Mouse (Mus musculus) CH12.LX (cell line): ENCODE measurements around the gene Yif1a. TPM values are rescaled to one million over a fixed set of nuclear protein-coding genes. Genes with fewer than 3 reads are reported as not detected.

Experiments
- DNase-seq: peaks from one replicate; pipeline ENCODE4 v3.0.0-alpha.2; 2013; ENCODE audit errors: extremely low read depth
- H3K27ac ChIP-seq: 2 replicates; pipeline ENCODE4 v1.5.1; 2012; ENCODE audit warnings: low read depth, mild to moderate bottlenecking, control low read depth, moderate library complexity; ENCODE audit not compliant: insufficient read depth
- H3K27me3 ChIP-seq: replicated peaks from 2 replicates; pipeline ENCODE3; 2012; ENCODE audit warnings: inconsistent platforms
- H3K36me3 ChIP-seq, 2 experiments: replicated peaks in 1 of 2; 2 replicates each; pipeline versions ENCODE3 to v1.6.1; 2012; ENCODE audit warnings: inconsistent platforms in 1 of 2, low read length in 1 of 2, mild to moderate bottlenecking in 1 of 2, mixed read lengths in 1 of 2, moderate library complexity in 1 of 2; ENCODE audit not compliant: control insufficient read depth in 1 of 2, insufficient read depth in 1 of 2
- H3K4me1 ChIP-seq, 2 experiments: 2 replicates each; pipeline ENCODE4 v1.6.1; 2012; ENCODE audit warnings: inconsistent platforms in 1 of 2, moderate library complexity in 1 of 2; ENCODE audit not compliant: insufficient read depth in 2 of 2, control insufficient read depth in 1 of 2
- H3K4me2 ChIP-seq: 2 replicates; pipeline ENCODE4 v1.6.1; 2012; ENCODE audit warnings: low read depth, mild to moderate bottlenecking, control low read depth; ENCODE audit not compliant: poor library complexity, insufficient read depth, severe bottlenecking
- H3K4me3 ChIP-seq, 3 experiments: fragments of 150-350 bp in 1 of 3; sonication (generic) in 1 of 3; replicated peaks in 1 of 3; 2 replicates each; pipeline versions ENCODE3 to v1.5.1; 2011 to 2012; ENCODE audit warnings: low read depth in 2 of 3, low read length in 2 of 3, mild to moderate bottlenecking in 2 of 3, moderate library complexity in 2 of 3, control low read depth in 1 of 3, improper control_type of control experiment in 1 of 3, inconsistent platforms in 1 of 3, mixed read lengths in 1 of 3; ENCODE audit not compliant: poor library complexity in 1 of 3
- H3K79me2 ChIP-seq: replicated peaks from 2 replicates; pipeline ENCODE4 v1.6.1; 2012; ENCODE audit warnings: mild to moderate bottlenecking, moderate library complexity; ENCODE audit not compliant: control insufficient read depth, poor library complexity, insufficient read depth, severe bottlenecking; ENCODE audit errors: extremely low read depth
- H3K9ac ChIP-seq: 2 replicates; pipeline ENCODE4 v1.6.1; 2012; ENCODE audit warnings: low read depth, mild to moderate bottlenecking, control low read depth, moderate library complexity; ENCODE audit not compliant: insufficient read depth
- H3K9me3 ChIP-seq: replicated peaks from 2 replicates; pipeline ENCODE3; 2012; ENCODE audit warnings: low read length, inconsistent platforms, mixed read lengths
- BHLHE40 ChIP-seq: IDR thresholded peaks from 2 replicates; pipeline ENCODE4 v1.6.1; 2011; ENCODE audit warnings: mild to moderate bottlenecking, low read depth, low read length, improper control_type of control experiment
- CHD1 ChIP-seq: IDR thresholded peaks from 2 replicates; pipeline ENCODE4 v1.6.1; 2012; ENCODE audit warnings: low read depth, low read length, improper control_type of control experiment, inconsistent platforms
- CHD2 ChIP-seq: IDR thresholded peaks from 2 replicates; pipeline ENCODE4 v1.6.1; 2011; ENCODE audit warnings: low read length, improper control_type of control experiment
- CTCF ChIP-seq, 2 experiments: IDR thresholded peaks in 1 of 2; conservative IDR thresholded peaks in 1 of 2; 2 replicates each; pipeline ENCODE4 v1.5.1; 2011 to 2012; ENCODE audit warnings: low read depth in 2 of 2, low read length in 2 of 2, improper control_type of control experiment in 1 of 2, inconsistent platforms in 1 of 2, mild to moderate bottlenecking in 1 of 2, moderate library complexity in 1 of 2
- E2F4 ChIP-seq: IDR thresholded peaks from 2 replicates; pipeline ENCODE4 v1.6.1; 2011; ENCODE audit warnings: low read depth, low read length, improper control_type of control experiment; ENCODE audit not compliant: insufficient replicate concordance
- ELF1 ChIP-seq: IDR thresholded peaks from 2 replicates; pipeline ENCODE4 v1.6.1; 2014; ENCODE audit warnings: low read depth, mild to moderate bottlenecking, inconsistent platforms, low read length, improper control_type of control experiment
- EP300 ChIP-seq: IDR thresholded peaks from 2 replicates; pipeline ENCODE4 v1.6.1; 2011; ENCODE audit warnings: low read length, improper control_type of control experiment
- GABPA ChIP-seq: IDR thresholded peaks from 2 replicates; pipeline ENCODE4 v1.6.1; 2012; ENCODE audit warnings: low read depth, low read length, improper control_type of control experiment, inconsistent platforms; ENCODE audit not compliant: insufficient replicate concordance
- IRF4 ChIP-seq: IDR thresholded peaks from 2 replicates; pipeline ENCODE4 v1.6.1; 2014; ENCODE audit warnings: low read depth, mild to moderate bottlenecking, inconsistent platforms, low read length, improper control_type of control experiment
- JUN ChIP-seq: IDR thresholded peaks from 2 replicates; pipeline ENCODE4 v1.6.1; 2011; ENCODE audit warnings: low read depth, mild to moderate bottlenecking, low read length, improper control_type of control experiment, moderate library complexity; ENCODE audit not compliant: insufficient read depth
- MAFK ChIP-seq: IDR thresholded peaks from 2 replicates; pipeline ENCODE4 v1.6.1; 2011; ENCODE audit warnings: low read length, improper control_type of control experiment; ENCODE audit not compliant: insufficient replicate concordance
- MAX ChIP-seq: IDR thresholded peaks from 2 replicates; pipeline ENCODE4 v1.6.1; 2011; ENCODE audit warnings: low read length, improper control_type of control experiment
- MEF2A ChIP-seq: IDR thresholded peaks from 2 replicates; pipeline ENCODE4 v1.6.1; 2014; ENCODE audit warnings: low read depth, mild to moderate bottlenecking, inconsistent platforms, low read length, improper control_type of control experiment, borderline replicate concordance
- MXI1 ChIP-seq: IDR thresholded peaks from 2 replicates; pipeline ENCODE4 v1.6.1; 2011; ENCODE audit warnings: mild to moderate bottlenecking, low read depth, low read length, improper control_type of control experiment
- NELFE ChIP-seq: IDR thresholded peaks from 2 replicates; pipeline ENCODE4 v1.6.1; 2011; ENCODE audit warnings: low read depth, low read length, improper control_type of control experiment
- NRF1 ChIP-seq: IDR thresholded peaks from 2 replicates; pipeline ENCODE4 v1.6.1; 2014; ENCODE audit warnings: low read depth, mild to moderate bottlenecking, inconsistent platforms, low read length, improper control_type of control experiment, moderate library complexity
- PAX5 ChIP-seq: IDR thresholded peaks from 2 replicates; pipeline ENCODE4 v1.6.1; 2012; ENCODE audit warnings: low read length, inconsistent platforms, mixed read lengths
- POLR2A ChIP-seq: IDR thresholded peaks from 2 replicates; pipeline ENCODE4 v1.6.1; 2011; ENCODE audit warnings: low read depth, mild to moderate bottlenecking, improper control_type of control experiment, low read length
- POLR2AphosphoS2 ChIP-seq: IDR thresholded peaks from 2 replicates; pipeline ENCODE4 v1.6.1; 2011; ENCODE audit warnings: low read depth, low read length, improper control_type of control experiment
- RAD21 ChIP-seq: IDR thresholded peaks from 2 replicates; pipeline ENCODE4 v1.6.1; 2011; ENCODE audit warnings: low read depth, mild to moderate bottlenecking, low read length, improper control_type of control experiment, moderate library complexity
- RCOR1 ChIP-seq: conservative IDR thresholded peaks from 2 replicates; pipeline ENCODE4 v1.6.1; 2012; ENCODE audit warnings: low read depth, mild to moderate bottlenecking, inconsistent platforms, low read length, improper control_type of control experiment
- SMC3 ChIP-seq: IDR thresholded peaks from 2 replicates; pipeline ENCODE4 v1.6.1; 2011; ENCODE audit warnings: low read depth, low read length, improper control_type of control experiment
- TBP ChIP-seq: conservative IDR thresholded peaks from 2 replicates; pipeline ENCODE4 v1.6.1; 2011; ENCODE audit warnings: low read depth, low read length, improper control_type of control experiment
- TCF12 ChIP-seq: IDR thresholded peaks from 2 replicates; pipeline ENCODE4 v1.6.1; 2014; ENCODE audit warnings: low read depth, mild to moderate bottlenecking, inconsistent platforms, low read length, improper control_type of control experiment
- USF1 ChIP-seq: IDR thresholded peaks from 2 replicates; pipeline ENCODE4 v1.6.1; 2014; ENCODE audit warnings: low read depth, mild to moderate bottlenecking, inconsistent platforms, low read length, improper control_type of control experiment
- ZC3H11A ChIP-seq: IDR thresholded peaks from 2 replicates; pipeline ENCODE4 v1.6.1; 2012; ENCODE audit warnings: low read depth, mild to moderate bottlenecking, inconsistent platforms, low read length, improper control_type of control experiment
- ZKSCAN1 ChIP-seq: IDR thresholded peaks from 2 replicates; pipeline ENCODE4 v1.6.1; 2012; ENCODE audit warnings: low read depth, inconsistent platforms, low read length, improper control_type of control experiment, borderline replicate concordance
- dilution Hi-C: fragments of 300-500 bp; cut with MboI; formaldehyde crosslinking; loops from 2 replicates; pipeline ENCODE4 v1.14.3; 2020; ENCODE audit warnings: low sequenced_read_pairs; ENCODE audit not compliant: extremely low pct_unique_long_range_greater_than_20kb, extremely low pct_ligation_motif_present
- in situ Hi-C: fragments of 300-500 bp; cut with MboI; formaldehyde crosslinking; loops from 3 replicates; pipeline ENCODE4 v1.14.3; 2019; ENCODE audit warnings: low sequenced_read_pairs, low pct_ligation_motif_present, low pct_unique_long_range_greater_than_20kb, mixed read lengths
- polyA plus RNA-seq: library from polyadenylated mRNA; unstranded; fragments of >175 nt; gene quantifications from 2 replicates; pipeline ENCODE4 v1.2.1, GENCODE M21; 2012; ENCODE audit warnings: low read depth; ENCODE audit not compliant: insufficient read length
- total RNA-seq, 2 experiments: library from RNA; depleted of rRNA; stranded (reverse); fragments of 300-350 nt in 1 of 2; fragments of >200 nt in 1 of 2; gene quantifications; 2 replicates each; pipeline ENCODE4 v1.2.3; 2012 to 2014

Gene Yif1a
- total and polyA plus RNA-seq, 3 experiments: 33.1 to 72.4 (median 65.0) TPM

DNA sequence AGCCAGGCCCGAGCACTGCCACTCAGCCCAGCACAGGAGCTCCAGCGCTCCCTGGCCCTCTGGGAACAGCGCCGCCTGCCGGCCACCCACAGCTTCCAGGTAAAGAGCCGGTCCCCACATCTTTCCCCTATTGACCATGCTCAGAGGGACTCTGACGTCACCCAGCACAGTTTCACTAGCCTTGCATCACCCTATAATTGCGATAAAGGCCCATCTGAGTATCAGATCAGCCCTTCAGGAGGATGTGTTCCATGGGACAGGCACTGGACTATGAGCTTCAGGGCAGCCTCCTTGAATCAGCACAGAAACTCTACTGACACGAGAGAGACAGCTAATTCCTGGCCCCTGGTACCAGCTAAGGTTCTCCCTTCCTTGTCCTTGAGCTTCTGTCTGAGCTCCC, 34.4 kb upstream of the Yif1a start:
- no peak overlapping the region for H3K27ac ChIP-seq
- H3K79me2 ChIP-seq: no peaks in the 10 kb centered on the region
- peaks cover 16 to 19% of the 10 kb centered on the region in 2 experiments for H3K4me1 ChIP-seq
- TF ChIP-seq MEF2A (no peak), MAX (no peak), CTCF (conservative IDR thresholded peaks at IDR 0.05 in 1 of 2, IDR thresholded peaks at IDR 0.05 in 1 of 2; ENCODE audit: low read depth in 2 of 2, low read length in 2 of 2) (peak; percentile 79 to 89), NRF1 (peak; percentile 66), MXI1 (no peak), SMC3 (peak; percentile 47), JUN (0 out of 2 replicates have a peak, but pooled peaks have one; percentile 14), IRF4 (peak; percentile 9; the same call in 1 of the 2 replicates), GABPA (no peak)
- H3K36me3 ChIP-seq: peaks cover 8 to 58% of the 10 kb centered on the region in 2 experiments
- 0 out of 2 replicates have a peak overlapping the region, but pooled peaks have one; percentile 5 for H3K9ac ChIP-seq
- dilution Hi-C loops: no loop called here
- in situ Hi-C loops: no loop called here
- peak; percentile 61 for DNase-seq
- no peak overlapping the region for H3K4me3 ChIP-seq
- no peak overlapping the region for H3K4me2 ChIP-seq
- no peaks in the 10 kb centered on the region for H3K9me3 ChIP-seq
- no peaks in the 10 kb centered on the region for H3K27me3 ChIP-seq

DNA sequence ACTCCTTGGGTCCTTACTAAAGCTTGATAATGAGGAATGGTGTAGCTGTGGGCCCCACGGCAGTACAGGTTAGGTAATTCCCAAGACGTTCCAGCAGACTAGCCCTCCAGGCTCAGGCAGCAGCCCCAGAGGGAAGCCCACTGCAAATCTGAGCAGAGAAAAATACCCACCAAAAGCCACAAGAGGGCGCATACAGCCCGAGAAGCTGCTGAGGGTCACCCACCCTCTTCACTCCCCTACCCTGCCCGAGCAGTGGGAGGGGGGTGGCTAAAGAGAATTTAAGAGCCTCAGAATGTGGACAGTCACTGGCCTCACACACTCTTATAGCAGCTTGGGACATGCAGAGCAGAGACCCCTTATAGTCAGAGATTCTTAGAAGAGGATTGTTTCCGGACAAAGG, 32.1 kb upstream of the Yif1a start:
- dilution Hi-C loops: no loop called here
- peaks cover 11 to 14% of the 10 kb centered on the region in 2 experiments for H3K4me1 ChIP-seq
- no peak for TF ChIP-seq MAFK
- TF ChIP-seq PAX5: no peak
- TF ChIP-seq RCOR1: no peak
- TF ChIP-seq NELFE: no peak
- no peak for TF ChIP-seq POLR2AphosphoS2
- no peak for TF ChIP-seq ELF1
- no peak for TF ChIP-seq POLR2A
- TF ChIP-seq IRF4: no peak
- TF ChIP-seq BHLHE40: no peak
- no peak for TF ChIP-seq USF1
- peak; percentile 26 to 78; a peak in 2 of 4 replicates for TF ChIP-seq CTCF (conservative IDR thresholded peaks at IDR 0.05 in 1 of 2, IDR thresholded peaks at IDR 0.05 in 1 of 2; ENCODE audit: low read depth in 2 of 2, low read length in 2 of 2)
- peak; percentile 59 for TF ChIP-seq RAD21
- no peak for TF ChIP-seq ZC3H11A
- no peak for TF ChIP-seq CHD2
- no peak for TF ChIP-seq ZKSCAN1
- TF ChIP-seq TCF12: no peak
- TF ChIP-seq GABPA: no peak
- TF ChIP-seq E2F4: no peak
- TF ChIP-seq TBP: no peak
- TF ChIP-seq SMC3: peak; percentile 73
- no peak for TF ChIP-seq JUN
- TF ChIP-seq EP300: no peak
- TF ChIP-seq CHD1: no peak
- TF ChIP-seq, all 38 proteins: peak for 3
- H3K4me3 ChIP-seq: no peak overlapping the region
- in situ Hi-C loops: no loop called here
- H3K27ac ChIP-seq: no peak overlapping the region
- H3K4me2 ChIP-seq: no peak overlapping the region
- no peak overlapping the region for H3K9ac ChIP-seq
- peaks cover 0 to 36% of the 10 kb centered on the region in 2 experiments for H3K36me3 ChIP-seq
- no peaks in the 10 kb centered on the region for H3K9me3 ChIP-seq
- H3K79me2 ChIP-seq: no peaks in the 10 kb centered on the region
- H3K27me3 ChIP-seq: peaks cover 3% of the 10 kb centered on the region
- DNase-seq: peak; percentile 20
